Comparison of ENCODE assay signal across 11 mouse cellular contexts in genomic region chr9:67380095-67380494, GRCm38 (mm10).
DNase-seq lines count a peak whose midpoint lies in the region; ATAC-seq and TF ChIP-seq lines count a peak whose summit lies in the region.
"Had no signal": no experiment of that assay in that cellular context is flagged by ENCODE, and none has a peak within 500 bp of the region (broad histone marks: within the 10 kb centered on the region; RNA-seq: fewer than 3 reads in every experiment).

No protein-coding gene starts in this region.

- H3K9me3 ChIP-seq in midbrain, embryonic 14.5 days (ENCODE audit: control insufficient read depth, low read length) = no peaks in the 10 kb centered on the region
- no peaks in the 10 kb centered on the region for H3K9me3 ChIP-seq in midbrain, embryonic 13.5 days
- H3K9me3 ChIP-seq in embryonic facial prominence, embryonic 13.5 days = no peaks in the 10 kb centered on the region
- H3K9me3 ChIP-seq: liver, embryonic 15.5 days had no signal

- no peak overlapping the region for H3K4me3 ChIP-seq in heart, adult 2 months
- H3K4me3 ChIP-seq in midbrain, embryonic 14.5 days (replicated peaks; ENCODE audit: low read depth, low read length) = no peak overlapping the region
- no peak overlapping the region for H3K4me3 ChIP-seq in midbrain, embryonic 13.5 days (replicated peaks)
- H3K4me3 ChIP-seq in embryonic facial prominence, embryonic 13.5 days = no peak overlapping the region
- H3K4me3 ChIP-seq: liver, embryonic 15.5 days had no signal

- H3K27ac ChIP-seq in heart, adult 2 months = no peak overlapping the region
- no peak overlapping the region for H3K27ac ChIP-seq in midbrain, embryonic 14.5 days (replicated peaks; ENCODE audit: low read depth, low read length)
- H3K27ac ChIP-seq in midbrain, embryonic 13.5 days = no peak overlapping the region
- peak overlapping the region; percentile 44 for H3K27ac ChIP-seq in embryonic facial prominence, embryonic 13.5 days
- H3K27ac ChIP-seq: liver, embryonic 15.5 days had no signal

- no peak overlapping the region for H3K4me2 ChIP-seq in midbrain, embryonic 14.5 days (ENCODE audit: low read length)
- H3K4me2 ChIP-seq in midbrain, embryonic 13.5 days (replicated peaks) = no peak overlapping the region
- no peak overlapping the region for H3K4me2 ChIP-seq in embryonic facial prominence, embryonic 13.5 days
- H3K4me2 ChIP-seq: liver, embryonic 15.5 days; midbrain, embryonic 11.5 days had no signal

- no peak for TF ChIP-seq EP300 in heart, adult 2 months (IDR thresholded peaks at IDR 0.05; ENCODE audit: insufficient read depth, low read depth, low read length)

- TF ChIP-seq CTCF in heart, adult 2 months (IDR thresholded peaks at IDR 0.05) = no peak

- no peaks in the 10 kb centered on the region for H3K4me1 ChIP-seq in heart, adult 2 months (ENCODE audit: control insufficient read depth, insufficient read depth, low read length)
- H3K4me1 ChIP-seq in midbrain, embryonic 14.5 days (ENCODE audit: control insufficient read depth, insufficient read depth, low read length) = 0 out of 2 replicates have a peak, but pooled peaks cover 3% of the 10 kb centered on the region
- no peaks in the 10 kb centered on the region; the same call in 1 of the 2 replicates for H3K4me1 ChIP-seq in midbrain, embryonic 13.5 days (replicated peaks)
- peaks cover 4% of the 10 kb centered on the region; the same call in 1 of the 2 replicates for H3K4me1 ChIP-seq in embryonic facial prominence, embryonic 13.5 days
- H3K4me1 ChIP-seq: liver, embryonic 15.5 days had no signal

- H3K79me2 ChIP-seq in heart, adult 2 months (replicated peaks; ENCODE audit: control insufficient read depth, insufficient read depth, low read length) = no peaks in the 10 kb centered on the region

- ATAC-seq in midbrain, embryonic 14.5 days (ENCODE audit: low FRiP score, low TSS enrichment) = no peak
- no peak for ATAC-seq in midbrain, embryonic 13.5 days
- no peak for ATAC-seq in embryonic facial prominence, embryonic 13.5 days (ENCODE audit: insufficient number of reproducible peaks, insufficient read depth, low FRiP score, low TSS enrichment, low read depth)
- ATAC-seq: forebrain, embryonic 16.5 days had no signal

- no peaks in the 10 kb centered on the region for H3K36me3 ChIP-seq in heart, adult 2 months (ENCODE audit: control insufficient read depth, insufficient read depth, low read length)
- H3K36me3 ChIP-seq in midbrain, embryonic 14.5 days (ENCODE audit: control insufficient read depth, insufficient read depth, low read length) = no peaks in the 10 kb centered on the region
- H3K36me3 ChIP-seq in midbrain, embryonic 13.5 days = no peaks in the 10 kb centered on the region
- H3K36me3 ChIP-seq in embryonic facial prominence, embryonic 13.5 days = no peaks in the 10 kb centered on the region; the same call in 1 of the 2 replicates
- H3K36me3 ChIP-seq: liver, embryonic 15.5 days had no signal

- WGBS in heart, adult 2 months = 42% methylated on average over 5 of the region's 5 CpGs
- 71% methylated on average over 5 of the region's 5 CpGs for WGBS in midbrain, embryonic 14.5 days
- WGBS in midbrain, embryonic 13.5 days = 65% methylated on average over 5 of the region's 5 CpGs
- 53% methylated on average over 5 of the region's 5 CpGs for WGBS in embryonic facial prominence, embryonic 13.5 days

- intact Hi-C loops in heart, adult 2 months (cut with DNase I) = no loop called here

- peak; percentile 11 for DNase-seq in heart, adult 8-10 months (ENCODE audit: low spot score)
- DNase-seq in heart, adult 2 months = no peak
- DNase-seq in midbrain, embryonic 14.5 days = peak; percentile 23
- DNase-seq in yolk sac, embryonic 10.5 days (ENCODE audit: low spot score) = peak; percentile 43
- DNase-seq in urinary bladder, postnatal 10 days (ENCODE audit: low spot score) = no peak

- no peak overlapping the region for H3K9ac ChIP-seq in heart, adult 2 months (ENCODE audit: low read depth, low read length)
- no peak overlapping the region for H3K9ac ChIP-seq in midbrain, embryonic 14.5 days (replicated peaks; ENCODE audit: low read length)
- H3K9ac ChIP-seq in midbrain, embryonic 13.5 days (replicated peaks) = no peak overlapping the region
- H3K9ac ChIP-seq in embryonic facial prominence, embryonic 13.5 days = no peak overlapping the region
- H3K9ac ChIP-seq: liver, embryonic 15.5 days had no signal

- TF ChIP-seq POLR2A in heart, adult 2 months (IDR thresholded peaks at IDR 0.05; ENCODE audit: insufficient read depth, low read depth, low read length) = no peak

- no peaks in the 10 kb centered on the region for H3K27me3 ChIP-seq in heart, adult 2 months (ENCODE audit: control insufficient read depth, insufficient read depth, low read length)
- H3K27me3 ChIP-seq in midbrain, embryonic 14.5 days (ENCODE audit: control insufficient read depth, insufficient read depth, low read length) = no peaks in the 10 kb centered on the region
- H3K27me3 ChIP-seq in midbrain, embryonic 13.5 days = no peaks in the 10 kb centered on the region
- H3K27me3 ChIP-seq in embryonic facial prominence, embryonic 13.5 days = no peaks in the 10 kb centered on the region
- H3K27me3 ChIP-seq: CH12.LX; liver, embryonic 15.5 days had no signal

Comparison
In these comparisons a context has a peak if more than half of its experiments do, and no peak if none do; other contexts are left out.
1. DNase-seq: peak in heart, adult 8-10 months (single experiment), midbrain, embryonic 14.5 days (single experiment) and yolk sac, embryonic 10.5 days (single experiment); none in heart, adult 2 months (0 of 2) and urinary bladder, postnatal 10 days (single experiment).